ENCODE assay signal across 8 mouse cellular contexts in the genomic region with DNA sequence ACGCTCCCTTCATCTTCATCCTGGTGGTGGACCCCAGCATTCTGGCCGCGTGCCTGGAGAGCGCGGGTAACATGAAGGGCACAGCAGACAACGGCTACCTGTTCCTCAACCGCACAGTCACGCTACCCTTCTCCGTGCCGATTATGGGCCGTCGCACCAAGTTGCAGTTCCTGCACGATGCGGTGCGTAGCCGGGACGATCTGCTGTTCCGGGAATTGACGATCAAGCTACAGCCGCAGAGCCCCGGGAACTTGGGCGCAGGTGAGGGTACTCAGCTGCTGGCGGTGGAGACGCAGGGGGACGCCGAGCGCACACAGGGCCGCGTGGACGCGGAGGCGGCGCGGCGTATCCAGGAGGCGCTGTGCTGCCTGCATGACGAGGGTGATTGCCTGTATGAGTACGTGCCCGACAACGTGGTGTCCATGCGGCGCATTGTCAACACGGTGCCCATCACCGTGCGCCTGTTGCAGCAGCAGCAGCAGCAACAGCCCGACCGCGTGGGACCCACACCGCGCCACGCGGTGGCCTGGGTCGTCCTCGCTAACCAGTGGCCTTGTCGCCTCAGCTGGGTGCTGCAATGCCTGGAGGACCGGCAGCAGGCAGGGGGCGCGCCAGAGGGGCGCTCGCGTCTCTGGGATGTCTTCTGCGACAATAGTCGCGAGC. TPM values are rescaled to one million over a fixed set of nuclear protein-coding genes. Genes with fewer than 3 reads are reported as not detected.
DNase-seq lines count a peak whose midpoint lies in the region; ATAC-seq lines count a peak whose summit lies in the region.

No protein-coding gene starts in this region.

- DNase-seq in adrenal gland, adult (ENCODE audit: inconsistent age in 2 of 2, low spot score in 1 of 2), result peak; percentile 54 to 76
- DNase-seq in adrenal gland, adult 8-10 months, result no peak
- DNase-seq in brain, embryonic 18.5 days (ENCODE audit: low read depth, low spot score), result peak; percentile 56
- peak; percentile 39 for DNase-seq in gastrocnemius, adult 18-20 months (ENCODE audit: low spot score)
- peak; percentile 43 for DNase-seq in induced T-regulatory cell, adult 2 months (ENCODE audit: low read depth)
- peak; percentile 63 for DNase-seq in left cerebral cortex, postnatal 4 days
- DNase-seq in right cerebral cortex, postnatal 4 days, result peak; percentile 81

- peak; percentile 52 for ATAC-seq in megakaryocyte progenitor cell, adult 5-6 weeks (replicated peaks; ENCODE audit: poor library complexity)

- intact Hi-C loops in left cerebral cortex, postnatal 4 days (cut with DNase I), result no loop called here

RNA-seq across cellular contexts. Expression of gene Nkpd1, which starts 6.2 kb away (rescaled TPM):
- total RNA-seq in adrenal gland, adult 8-10 months (2022), result under 1 TPM in 2 of 4 experiments, not detected in 2; 0.13 to 0.31 TPM
- total RNA-seq in gastrocnemius, adult 18-20 months (2021), result not detected
- under 1 TPM; 0.90 to 0.91 TPM for total RNA-seq in left cerebral cortex, postnatal 4 days (2021)
- not detected in 2 replicates for total RNA-seq in megakaryocyte progenitor cell, adult 5-6 weeks (2015)
- total RNA-seq in megakaryocyte progenitor cell, adult 5-6 weeks (2017), result 0.17 and 0.34 TPM in 2 replicates

RNA-seq across cellular contexts. Expression of gene Trappc6a, which starts 15.7 kb away (rescaled TPM):
- total RNA-seq in adrenal gland, adult 8-10 months (2022), result 100 to 1,000 TPM in 1 of 4 experiments, 10 to 100 TPM in 3; 77.7 to 107 (median 90.3) TPM
- 1 to 10 TPM; 9.0 to 9.4 TPM for total RNA-seq in gastrocnemius, adult 18-20 months (2021)
- total RNA-seq in left cerebral cortex, postnatal 4 days (2021), result 10 to 100 TPM; 17.9 to 19.0 TPM
- total RNA-seq in megakaryocyte progenitor cell, adult 5-6 weeks (2015), result 55.2 and 58.3 TPM in 2 replicates
- 26.1 and 39.5 TPM in 2 replicates for total RNA-seq in megakaryocyte progenitor cell, adult 5-6 weeks (2017)

RNA-seq across cellular contexts. Expression of gene Bloc1s3, which starts 15.7 kb away (rescaled TPM):
- 10 to 100 TPM; 12.7 to 15.4 (median 13.6) TPM for total RNA-seq in adrenal gland, adult 8-10 months (2022)
- total RNA-seq in gastrocnemius, adult 18-20 months (2021), result 1 to 10 TPM; 1.9 to 2.2 TPM
- 1 to 10 TPM; 8.5 to 8.8 TPM for total RNA-seq in left cerebral cortex, postnatal 4 days (2021)
- 2.9 and 3.3 TPM in 2 replicates for total RNA-seq in megakaryocyte progenitor cell, adult 5-6 weeks (2015)
- total RNA-seq in megakaryocyte progenitor cell, adult 5-6 weeks (2017), result 1.3 and 1.5 TPM in 2 replicates

RNA-seq across cellular contexts. Expression of gene Ppp1r37, which starts 39.0 kb away (rescaled TPM):
- 10 to 100 TPM; 68.3 to 88.3 (median 81.8) TPM for total RNA-seq in adrenal gland, adult 8-10 months (2022)
- 10 to 100 TPM; 43.4 to 47.5 TPM for total RNA-seq in gastrocnemius, adult 18-20 months (2021)
- 10 to 100 TPM; 81.1 to 85.1 TPM for total RNA-seq in left cerebral cortex, postnatal 4 days (2021)
- total RNA-seq in megakaryocyte progenitor cell, adult 5-6 weeks (2015), result 11.0 and 11.7 TPM in 2 replicates
- 13.4 and 18.1 TPM in 2 replicates for total RNA-seq in megakaryocyte progenitor cell, adult 5-6 weeks (2017)

RNA-seq across cellular contexts. Expression of gene Zfp296, which starts 53.2 kb away (rescaled TPM):
- under 1 TPM; 0.52 to 0.68 (median 0.57) TPM for total RNA-seq in adrenal gland, adult 8-10 months (2022)
- total RNA-seq in gastrocnemius, adult 18-20 months (2021), result under 1 TPM; 0.43 to 0.71 TPM
- under 1 TPM; 0.22 to 0.24 TPM for total RNA-seq in left cerebral cortex, postnatal 4 days (2021)
- total RNA-seq in megakaryocyte progenitor cell, adult 5-6 weeks (2015), result 5.9 and 6.8 TPM in 2 replicates
- 2.8 and 4.4 TPM in 2 replicates for total RNA-seq in megakaryocyte progenitor cell, adult 5-6 weeks (2017)
